ENCODE assay signal across 27 mouse cellular contexts in the genomic region with DNA sequence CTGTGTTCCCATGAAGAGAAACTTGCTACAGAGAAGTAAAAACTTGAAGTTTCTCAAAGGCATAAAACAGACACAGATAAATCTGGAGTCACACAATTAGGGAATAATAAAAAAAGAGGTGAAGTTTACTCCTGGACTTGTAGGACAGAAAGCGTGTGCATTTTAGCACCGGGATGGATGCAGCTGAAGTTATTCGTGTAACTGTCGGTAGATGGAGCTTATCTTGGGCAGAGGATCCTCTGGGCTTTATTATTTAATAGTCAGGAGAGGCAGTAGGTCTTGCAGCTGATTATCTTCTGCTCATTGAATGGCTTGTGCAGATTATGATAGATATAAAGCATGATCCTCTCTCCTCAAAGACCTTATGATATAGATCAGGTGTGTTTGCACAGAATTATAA.
A peak's percentile ranks its signal among the peaks of the same experiment; 100 is the strongest.
DNase-seq lines count a peak whose midpoint lies in the region; ATAC-seq and TF ChIP-seq lines count a peak whose summit lies in the region.
"Had no signal": no experiment of that assay in that cellular context is flagged by ENCODE, and none has a peak within 500 bp of the region (broad histone marks: within the 10 kb centered on the region; RNA-seq: fewer than 3 reads in every experiment).

No protein-coding gene starts in this region.

- H3K4me3 ChIP-seq in intestine, postnatal 0 days (ENCODE audit: low read depth, low read length): no peak overlapping the region
- H3K4me3 ChIP-seq in intestine, embryonic 15.5 days (replicated peaks): no peak overlapping the region
- no peak overlapping the region for H3K4me3 ChIP-seq in midbrain, embryonic 11.5 days (ENCODE audit: low read depth, low read length)
- no peak overlapping the region for H3K4me3 ChIP-seq in midbrain, embryonic 10.5 days
- H3K4me3 ChIP-seq in forebrain, embryonic 14.5 days (ENCODE audit: low read depth, low read length): no peak overlapping the region
- H3K4me3 ChIP-seq: embryonic facial prominence, embryonic 12.5 days; hindbrain, embryonic 10.5 days; kidney, embryonic 15.5 days; lung, embryonic 15.5 days; megakaryocyte, embryonic 14.5 days; neural tube, embryonic 15.5 days had no signal

- whole genome bisulfite sequencing in intestine, postnatal 0 days: 68% methylated on average over 4 of the region's 4 CpGs
- WGBS in intestine, embryonic 15.5 days: 78% methylated on average over 4 of the region's 4 CpGs
- 92% methylated on average over 4 of the region's 4 CpGs for WGBS in midbrain, embryonic 11.5 days
- WGBS in midbrain, embryonic 10.5 days: 86% methylated on average over 4 of the region's 4 CpGs
- 73% methylated on average over 4 of the region's 4 CpGs for WGBS in forebrain, embryonic 14.5 days

- H3K4me2 ChIP-seq in intestine, postnatal 0 days (replicated peaks; ENCODE audit: low read depth): no peak overlapping the region
- no peak overlapping the region for H3K4me2 ChIP-seq in intestine, embryonic 15.5 days (replicated peaks)
- H3K4me2 ChIP-seq in midbrain, embryonic 11.5 days: no peak overlapping the region
- no peak overlapping the region for H3K4me2 ChIP-seq in forebrain, embryonic 14.5 days (ENCODE audit: low read length)
- H3K4me2 ChIP-seq: embryonic facial prominence, embryonic 12.5 days; kidney, embryonic 15.5 days; lung, embryonic 15.5 days; neural tube, embryonic 15.5 days had no signal

- peak; percentile 28; the same call in 1 of the 2 replicates for TF ChIP-seq CTCF in intestine, postnatal 0 days (IDR thresholded peaks at IDR 0.05; ENCODE audit: low read depth)

- DNase-seq in midbrain, embryonic 11.5 days (ENCODE audit: low spot score, missing footprints): peak; percentile 28
- DNase-seq in midbrain, embryonic 10.5 days (ENCODE audit: low spot score): no peak
- peak; percentile 8 for DNase-seq in MN1 (ENCODE audit: low spot score)
- DNase-seq in brain, adult 2 months (ENCODE audit: low read depth, low spot score): peak; percentile 50
- DNase-seq in forebrain, embryonic 14.5 days (ENCODE audit: low spot score): no peak
- no peak for DNase-seq in natural killer cell, adult 2 months (ENCODE audit: low spot score in 2 of 2)
- DNase-seq: adrenal gland, postnatal 10 days; gastrocnemius, postnatal 14 days; heart, postnatal 14 days; kidney, adult 18-20 months; kidney, postnatal 25 days; layer of hippocampus, postnatal 36 days; liver; lung, postnatal 36 days; right cerebral cortex, adult 18-20 months; thymus, postnatal 4 days had no signal

- no peak for ATAC-seq in intestine, postnatal 0 days
- no peak for ATAC-seq in intestine, embryonic 15.5 days
- ATAC-seq in midbrain, embryonic 11.5 days (ENCODE audit: low FRiP score): no peak
- no peak for ATAC-seq in forebrain, embryonic 14.5 days
- ATAC-seq: CD4-positive, CD25-positive, alpha-beta regulatory T cell, adult 4 months; forebrain, embryonic 16.5 days had no signal

- H3K9ac ChIP-seq in intestine, postnatal 0 days (ENCODE audit: low read depth, low read length): no peak overlapping the region
- no peak overlapping the region for H3K9ac ChIP-seq in intestine, embryonic 15.5 days
- H3K9ac ChIP-seq in midbrain, embryonic 11.5 days (ENCODE audit: low read length): no peak overlapping the region
- no peak overlapping the region for H3K9ac ChIP-seq in forebrain, embryonic 14.5 days (ENCODE audit: low read length)
- H3K9ac ChIP-seq: embryonic facial prominence, embryonic 12.5 days; kidney, embryonic 15.5 days; liver, embryonic 14.5 days; lung, embryonic 15.5 days; neural tube, embryonic 15.5 days had no signal

- no peak overlapping the region for H3K27ac ChIP-seq in intestine, postnatal 0 days (ENCODE audit: low read depth, low read length)
- H3K27ac ChIP-seq in intestine, embryonic 15.5 days: no peak overlapping the region
- H3K27ac ChIP-seq in midbrain, embryonic 11.5 days (ENCODE audit: low read depth, low read length): no peak overlapping the region
- no peak overlapping the region for H3K27ac ChIP-seq in midbrain, embryonic 10.5 days (replicated peaks)
- H3K27ac ChIP-seq in forebrain, embryonic 14.5 days (ENCODE audit: low read depth, low read length): no peak overlapping the region
- H3K27ac ChIP-seq: embryonic facial prominence, embryonic 12.5 days; hindbrain, embryonic 10.5 days; kidney, embryonic 15.5 days; liver, embryonic 14.5 days; lung, embryonic 15.5 days; neural tube, embryonic 15.5 days had no signal

- H3K4me1 ChIP-seq in intestine, postnatal 0 days (replicated peaks; ENCODE audit: control insufficient read depth, insufficient read depth, low read length): no peaks in the 10 kb centered on the region
- no peaks in the 10 kb centered on the region for H3K4me1 ChIP-seq in intestine, embryonic 15.5 days (replicated peaks)
- H3K4me1 ChIP-seq in midbrain, embryonic 11.5 days (ENCODE audit: control insufficient read depth, insufficient read depth, low read length): no peaks in the 10 kb centered on the region
- no peaks in the 10 kb centered on the region; the same call in 1 of the 2 replicates for H3K4me1 ChIP-seq in midbrain, embryonic 10.5 days
- H3K4me1 ChIP-seq in forebrain, embryonic 14.5 days (ENCODE audit: control insufficient read depth, insufficient read depth, low read length): 0 out of 2 replicates have a peak, but pooled peaks cover 2% of the 10 kb centered on the region
- H3K4me1 ChIP-seq: embryonic facial prominence, embryonic 12.5 days; hindbrain, embryonic 10.5 days; kidney, embryonic 15.5 days; lung, embryonic 15.5 days had no signal

- H3K9me3 ChIP-seq in intestine, postnatal 0 days (ENCODE audit: control insufficient read depth): no peaks in the 10 kb centered on the region
- no peaks in the 10 kb centered on the region for H3K9me3 ChIP-seq in intestine, embryonic 15.5 days
- H3K9me3 ChIP-seq in midbrain, embryonic 11.5 days (ENCODE audit: control insufficient read depth, low read length): no peaks in the 10 kb centered on the region
- no peaks in the 10 kb centered on the region for H3K9me3 ChIP-seq in midbrain, embryonic 10.5 days (replicated peaks)
- no peaks in the 10 kb centered on the region for H3K9me3 ChIP-seq in forebrain, embryonic 14.5 days (replicated peaks; ENCODE audit: control insufficient read depth, low read length)
- H3K9me3 ChIP-seq: embryonic facial prominence, embryonic 12.5 days; hindbrain, embryonic 10.5 days; kidney, embryonic 15.5 days; lung, embryonic 15.5 days; megakaryocyte, embryonic 14.5 days; neural tube, embryonic 15.5 days had no signal

- H3K27me3 ChIP-seq in intestine, postnatal 0 days (replicated peaks; ENCODE audit: control insufficient read depth, insufficient read depth, low read length): no peaks in the 10 kb centered on the region
- H3K27me3 ChIP-seq in intestine, embryonic 15.5 days (replicated peaks): no peaks in the 10 kb centered on the region
- no peaks in the 10 kb centered on the region for H3K27me3 ChIP-seq in midbrain, embryonic 11.5 days (ENCODE audit: control insufficient read depth, insufficient read depth, low read length)
- H3K27me3 ChIP-seq in midbrain, embryonic 10.5 days (ENCODE audit: low read depth, poor library complexity, severe bottlenecking): no peaks in the 10 kb centered on the region
- H3K27me3 ChIP-seq in forebrain, embryonic 14.5 days (replicated peaks; ENCODE audit: control insufficient read depth, insufficient read depth, low read length): no peaks in the 10 kb centered on the region
- H3K27me3 ChIP-seq: embryonic facial prominence, embryonic 12.5 days; kidney, embryonic 15.5 days; lung, embryonic 15.5 days; megakaryocyte, embryonic 14.5 days; neural tube, embryonic 15.5 days had no signal

- H3K36me3 ChIP-seq in intestine, postnatal 0 days (ENCODE audit: control insufficient read depth, insufficient read depth): no peaks in the 10 kb centered on the region
- H3K36me3 ChIP-seq in intestine, embryonic 15.5 days: no peaks in the 10 kb centered on the region
- no peaks in the 10 kb centered on the region for H3K36me3 ChIP-seq in midbrain, embryonic 11.5 days (ENCODE audit: control insufficient read depth, insufficient read depth, low read length)
- no peaks in the 10 kb centered on the region for H3K36me3 ChIP-seq in midbrain, embryonic 10.5 days
- no peaks in the 10 kb centered on the region for H3K36me3 ChIP-seq in forebrain, embryonic 14.5 days (ENCODE audit: control insufficient read depth, insufficient read depth, low read length)
- H3K36me3 ChIP-seq: embryonic facial prominence, embryonic 12.5 days; hindbrain, embryonic 10.5 days; kidney, embryonic 15.5 days; lung, embryonic 15.5 days; neural tube, embryonic 15.5 days had no signal

Comparison
In these comparisons a context has a peak if more than half of its experiments do, and no peak if none do; other contexts are left out.
1. DNase-seq: peak in midbrain, embryonic 11.5 days (single experiment), MN1 (single experiment) and brain, adult 2 months (single experiment); none in midbrain, embryonic 10.5 days (single experiment), forebrain, embryonic 14.5 days (single experiment) and natural killer cell, adult 2 months (0 of 2).